Comparison of ENCODE assay signal across 8 mouse cellular contexts in the genomic region with DNA sequence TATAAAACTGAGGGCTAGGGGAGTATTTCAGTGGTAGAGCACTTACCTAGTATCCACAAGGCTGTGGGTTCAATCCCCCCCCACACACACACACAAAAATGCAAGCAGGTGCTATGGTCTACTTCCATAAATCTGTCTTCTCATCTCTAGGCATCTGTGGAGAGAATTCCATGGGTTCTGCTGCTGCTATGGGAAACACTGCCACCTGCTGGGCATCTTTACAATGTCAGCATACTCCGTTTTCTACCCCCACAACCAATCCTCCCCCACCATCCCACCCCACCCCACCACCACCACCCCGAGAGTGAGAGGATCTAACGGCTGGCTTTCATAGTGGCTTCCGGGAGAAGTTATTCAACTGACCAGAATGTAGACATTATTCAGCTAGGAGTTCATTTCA. TPM values are rescaled to one million over a fixed set of nuclear protein-coding genes. Genes with fewer than 3 reads are reported as not detected.
DNase-seq lines count a peak whose midpoint lies in the region; ATAC-seq lines count a peak whose summit lies in the region.

No protein-coding gene starts in this region.

- H3K4me3 ChIP-seq in kidney, embryonic 15.5 days (replicated peaks) = no peak overlapping the region
- H3K4me3 ChIP-seq in heart, embryonic 15.5 days = no peak overlapping the region

- WGBS in kidney, embryonic 15.5 days = 10% methylated on average over 4 of the region's 4 CpGs
- WGBS in heart, embryonic 15.5 days = 8% methylated on average over 4 of the region's 4 CpGs

- ATAC-seq in kidney, embryonic 15.5 days (replicated peaks; ENCODE audit: low FRiP score) = no peak; the same call in 1 of the 2 replicates
- no peak; the same call in 1 of the 2 replicates for ATAC-seq in heart, embryonic 15.5 days (replicated peaks; ENCODE audit: insufficient number of reproducible peaks, insufficient read depth, low FRiP score, low read depth)

- no peaks in the 10 kb centered on the region for H3K36me3 ChIP-seq in kidney, embryonic 15.5 days
- H3K36me3 ChIP-seq in heart, embryonic 15.5 days = no peaks in the 10 kb centered on the region

- no peak overlapping the region for H3K9ac ChIP-seq in kidney, embryonic 15.5 days
- no peak overlapping the region for H3K9ac ChIP-seq in heart, embryonic 15.5 days

- no peaks in the 10 kb centered on the region for H3K9me3 ChIP-seq in kidney, embryonic 15.5 days (replicated peaks)
- H3K9me3 ChIP-seq in heart, embryonic 15.5 days (replicated peaks) = no peaks in the 10 kb centered on the region

- no peak overlapping the region for H3K4me2 ChIP-seq in kidney, embryonic 15.5 days
- H3K4me2 ChIP-seq in heart, embryonic 15.5 days = 0 out of 2 replicates have a peak overlapping the region, but pooled peaks have one; percentile 13

- no peak overlapping the region for H3K27ac ChIP-seq in kidney, embryonic 15.5 days
- no peak overlapping the region for H3K27ac ChIP-seq in heart, embryonic 15.5 days

- DNase-seq in kidney, adult 11 months = peak; percentile 26
- DNase-seq in adrenal gland, postnatal 10 days = peak; percentile 77
- DNase-seq in embryo, embryonic 11 days = peak; percentile 78
- peak; percentile 34 to 80 for DNase-seq in layer of hippocampus, adult 8-10 months (ENCODE audit: low spot score in 2 of 2)
- DNase-seq in lung, postnatal 25 days (ENCODE audit: low spot score) = peak; percentile 55
- peak; percentile 84 for DNase-seq in right cerebral cortex, postnatal 4 days

- H3K27me3 ChIP-seq in kidney, embryonic 15.5 days = 0 out of 2 replicates have a peak, but pooled peaks cover 3% of the 10 kb centered on the region
- no peaks in the 10 kb centered on the region for H3K27me3 ChIP-seq in heart, embryonic 15.5 days

- peaks cover 4% of the 10 kb centered on the region; the same call in 1 of the 2 replicates for H3K4me1 ChIP-seq in kidney, embryonic 15.5 days
- peaks cover 5% of the 10 kb centered on the region; the same call in 1 of the 2 replicates for H3K4me1 ChIP-seq in heart, embryonic 15.5 days (replicated peaks)

RNA-seq across cellular contexts. Expression of a gene that starts 54.7 kb away (rescaled TPM):
- 3.1 and 4.3 TPM in 2 replicates for polyA plus RNA-seq in kidney, embryonic 15.5 days (2015; fragmentation: Nextera tagmentation; extraction: Ambion mirVana)
- under 1 TPM in 1 of 2 experiments, not detected in 1; 0.45 TPM for total RNA-seq in adrenal gland, postnatal 10 days (2021)
- polyA plus RNA-seq in heart, embryonic 15.5 days (2015; fragmentation: Nextera tagmentation; extraction: Ambion mirVana) = 1.8 and 2.2 TPM in 2 replicates
- 1 to 10 TPM; 1.9 to 3.2 (median 2.4) TPM for total RNA-seq in layer of hippocampus, adult 8-10 months (2022)

RNA-seq across cellular contexts. Expression of a gene that starts 58.6 kb away (rescaled TPM):
- 18.2 and 18.8 TPM in 2 replicates for polyA plus RNA-seq in kidney, embryonic 15.5 days (2015; fragmentation: Nextera tagmentation; extraction: Ambion mirVana)
- 10 to 100 TPM; 21.1 to 22.0 TPM for total RNA-seq in adrenal gland, postnatal 10 days (2021)
- 7.1 and 11.1 TPM in 2 replicates for polyA plus RNA-seq in heart, embryonic 15.5 days (2015; fragmentation: Nextera tagmentation; extraction: Ambion mirVana)
- total RNA-seq in layer of hippocampus, adult 8-10 months (2022) = 10 to 100 TPM; 23.4 to 28.6 (median 24.9) TPM

Comparison
In these comparisons a context has a peak if more than half of its experiments do, and no peak if none do; other contexts are left out.
1. DNase-seq: peak in every context shown above with its lines; median percentile 84 in right cerebral cortex, postnatal 4 days; 78 in embryo, embryonic 11 days; 77 in adrenal gland, postnatal 10 days; 57 in layer of hippocampus, adult 8-10 months; 55 in lung, postnatal 25 days; 26 in kidney, adult 11 months.